Mouse (Mus musculus) olfactory bulb, adult 2 months (tissue): ENCODE results near the gene Nav2.

Source experiments
- CTCF ChIP-seq: fragments of 200-500 bp; IDR thresholded peaks from 2 replicates; pipeline ENCODE4 v1.5.1; 2012; ENCODE audit warnings: low read depth, mild to moderate bottlenecking, low read length, moderate library complexity; ENCODE audit not compliant: insufficient read depth
- POLR2A ChIP-seq: fragments of 200-500 bp; IDR thresholded peaks from 2 replicates; pipeline ENCODE4 v1.6.1; 2012; ENCODE audit warnings: mild to moderate bottlenecking, low read depth, low read length, moderate library complexity; ENCODE audit not compliant: insufficient read depth

- no peak for TF ChIP-seq CTCF
- no peak for TF ChIP-seq POLR2A
Measured at GRCm38 (mm10) chr7:49343752-49344484, 435.4 kb downstream of the Nav2 start.
